Mouse (Mus musculus): ENCODE measurements at regions not wholly inside any gene's neighbourhood (a gene's known extent, or its start where the extent isn't known, plus 50 kb on each side); places are given as distances from the start of the nearest gene placed in this dataset.

DNA sequence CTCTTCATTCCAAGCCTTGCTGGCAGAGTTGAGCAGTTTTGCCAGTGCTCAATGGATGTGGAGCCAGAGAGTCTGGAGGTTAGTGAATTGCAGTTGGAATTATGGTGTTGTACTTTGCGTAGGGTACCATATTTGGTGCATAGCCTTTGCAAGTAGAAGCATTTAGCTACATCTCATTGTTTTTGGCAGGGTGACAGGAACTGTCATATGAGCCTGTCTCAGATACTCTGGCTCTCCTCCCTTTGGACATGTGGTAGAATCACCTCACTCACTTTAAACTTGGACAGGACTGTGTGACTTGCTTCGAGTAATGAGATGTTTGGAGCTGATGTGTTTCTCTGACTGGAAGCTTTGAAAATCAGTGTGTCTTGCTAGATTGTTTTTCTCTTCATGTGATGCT, 110.7 kb upstream of the Cdh6 start:
- 91% methylated on average over 2 of the region's 2 CpGs for WGBS

DNA sequence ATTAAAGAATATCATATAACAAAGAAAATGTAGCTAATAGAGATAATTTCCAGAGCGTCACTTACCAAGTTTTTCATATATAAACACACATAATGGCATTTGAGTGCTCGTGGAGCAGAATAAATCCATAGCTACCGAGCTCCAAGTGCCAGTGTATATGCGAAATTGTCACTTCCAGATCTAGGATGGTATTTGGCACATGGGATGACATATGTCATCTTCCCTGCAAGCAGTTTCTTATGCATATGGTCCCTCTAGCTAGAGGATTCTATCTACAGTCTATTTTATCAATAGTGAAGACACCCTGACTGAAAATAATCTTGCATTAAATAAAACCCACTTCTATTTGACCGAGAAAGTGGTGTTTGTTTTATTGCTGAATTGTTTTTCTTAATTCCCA, 109.6 kb upstream of the Cdh6 start:
- no peaks in the 10 kb centered on the region for H3K36me3 ChIP-seq (replicated peaks)
- H3K27ac ChIP-seq (replicated peaks), result no peak overlapping the region
- no peaks in the 10 kb centered on the region for H3K9me3 ChIP-seq
- H3K4me1 ChIP-seq, result peaks cover 9% of the 10 kb centered on the region
- no peaks in the 10 kb centered on the region for H3K27me3 ChIP-seq (replicated peaks; ENCODE audit: low read depth, poor library complexity, severe bottlenecking)
- H3K4me3 ChIP-seq, result no peak overlapping the region
- DNase-seq (ENCODE audit: low spot score), result no peak
- WGBS, result 89% methylated on average over 5 of the region's 5 CpGs

More for the DNA sequence above, 110.7 kb upstream of the Cdh6 start:
- no peaks in the 10 kb centered on the region for H3K27me3 ChIP-seq (replicated peaks; ENCODE audit: low read depth, poor library complexity, severe bottlenecking)
- H3K9me3 ChIP-seq, result no peaks in the 10 kb centered on the region
- DNase-seq (ENCODE audit: low spot score), result no peak
- no peaks in the 10 kb centered on the region for H3K36me3 ChIP-seq (replicated peaks)
- H3K27ac ChIP-seq (replicated peaks), result no peak overlapping the region
- peaks cover 19% of the 10 kb centered on the region for H3K4me1 ChIP-seq
- no peak overlapping the region for H3K4me3 ChIP-seq

- H3K9me3 ChIP-seq, result no peaks in the 10 kb centered on the region
- no peak overlapping the region for H3K27ac ChIP-seq (replicated peaks)
- no peaks in the 10 kb centered on the region for H3K27me3 ChIP-seq (replicated peaks; ENCODE audit: low read depth, poor library complexity, severe bottlenecking)
- 89% methylated on average over 8 of the region's 8 CpGs for whole genome bisulfite sequencing
- peaks cover 13% of the 10 kb centered on the region for H3K4me1 ChIP-seq
- no peak overlapping the region for H3K4me3 ChIP-seq
- H3K36me3 ChIP-seq (replicated peaks), result no peaks in the 10 kb centered on the region
- no peak for DNase-seq (ENCODE audit: low spot score)
Measured at GRCm38 (mm10) chr15:13276909-13277235, 103.4 kb upstream of the Cdh6 start.

DNA sequence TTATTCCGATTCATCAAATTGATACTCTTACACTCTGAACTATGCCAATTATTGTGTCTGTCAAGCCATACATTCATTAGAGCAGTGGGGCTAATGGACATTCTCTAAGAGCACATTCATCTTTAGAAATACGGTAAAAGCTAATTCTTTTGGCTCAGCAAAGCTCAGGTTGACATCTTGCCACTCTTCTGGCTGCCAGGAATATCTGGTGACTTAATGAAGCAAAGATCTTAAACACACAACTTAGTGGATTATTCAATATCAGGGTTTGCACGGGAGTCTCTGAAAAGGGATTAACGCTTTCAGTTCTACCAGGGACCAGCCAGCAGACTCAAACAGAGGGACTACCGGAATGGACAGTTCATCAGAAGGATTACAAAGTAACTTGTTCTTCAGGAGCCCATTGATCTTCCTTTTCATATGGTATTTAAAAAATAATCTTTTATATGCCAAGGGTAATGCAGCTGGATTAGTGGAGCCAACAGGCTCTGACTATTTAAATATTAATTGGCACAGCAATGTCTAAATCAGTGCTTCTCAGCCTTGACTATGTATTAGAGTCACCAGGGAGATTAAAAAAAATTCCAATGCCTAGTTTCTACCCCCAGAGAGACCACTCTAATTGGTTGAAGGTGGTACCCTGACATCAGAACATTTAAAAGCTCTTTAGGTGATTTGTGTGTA, 102.9 kb upstream of the Cdh6 start:
- no peak for DNase-seq (ENCODE audit: low spot score)
- 69% methylated on average over 5 of the region's 5 CpGs for WGBS
- Histone ChIP-seq H3K4me3 (no peak overlapping the region), H3K27me3 (replicated peaks; ENCODE audit: low read depth, poor library complexity, severe bottlenecking) (no peaks in the 10 kb centered on the region), H3K9me3 (no peaks in the 10 kb centered on the region), H3K4me1 (peaks cover 13% of the 10 kb centered on the region), H3K27ac (replicated peaks) (no peak overlapping the region), H3K36me3 (replicated peaks) (no peaks in the 10 kb centered on the region)

- H3K27me3 ChIP-seq (replicated peaks; ENCODE audit: low read depth, poor library complexity, severe bottlenecking), result no peaks in the 10 kb centered on the region
- no peaks in the 10 kb centered on the region for H3K9me3 ChIP-seq
- H3K27ac ChIP-seq (replicated peaks), result no peak overlapping the region
- WGBS, result 28% methylated on average over 5 of the region's 5 CpGs
- peaks cover 13% of the 10 kb centered on the region for H3K4me1 ChIP-seq
- no peak for DNase-seq (ENCODE audit: low spot score)
- no peaks in the 10 kb centered on the region for H3K36me3 ChIP-seq (replicated peaks)
- no peak overlapping the region for H3K4me3 ChIP-seq
Measured at GRCm38 (mm10) chr15:13275326-13275725, 101.9 kb upstream of the Cdh6 start.

GRCm38 (mm10) chr15:13274366-13275067, 101.0 kb upstream of the Cdh6 start:
- Histone ChIP-seq H3K9me3 (no peaks in the 10 kb centered on the region), H3K27ac (replicated peaks) (no peak overlapping the region), H3K36me3 (replicated peaks) (no peaks in the 10 kb centered on the region), H3K27me3 (replicated peaks; ENCODE audit: low read depth, poor library complexity, severe bottlenecking) (no peaks in the 10 kb centered on the region), H3K4me3 (no peak overlapping the region), H3K4me1 (peaks cover 13% of the 10 kb centered on the region)
- 89% methylated on average over 5 of the region's 5 CpGs for WGBS
- no peak for DNase-seq (ENCODE audit: low spot score)

DNA sequence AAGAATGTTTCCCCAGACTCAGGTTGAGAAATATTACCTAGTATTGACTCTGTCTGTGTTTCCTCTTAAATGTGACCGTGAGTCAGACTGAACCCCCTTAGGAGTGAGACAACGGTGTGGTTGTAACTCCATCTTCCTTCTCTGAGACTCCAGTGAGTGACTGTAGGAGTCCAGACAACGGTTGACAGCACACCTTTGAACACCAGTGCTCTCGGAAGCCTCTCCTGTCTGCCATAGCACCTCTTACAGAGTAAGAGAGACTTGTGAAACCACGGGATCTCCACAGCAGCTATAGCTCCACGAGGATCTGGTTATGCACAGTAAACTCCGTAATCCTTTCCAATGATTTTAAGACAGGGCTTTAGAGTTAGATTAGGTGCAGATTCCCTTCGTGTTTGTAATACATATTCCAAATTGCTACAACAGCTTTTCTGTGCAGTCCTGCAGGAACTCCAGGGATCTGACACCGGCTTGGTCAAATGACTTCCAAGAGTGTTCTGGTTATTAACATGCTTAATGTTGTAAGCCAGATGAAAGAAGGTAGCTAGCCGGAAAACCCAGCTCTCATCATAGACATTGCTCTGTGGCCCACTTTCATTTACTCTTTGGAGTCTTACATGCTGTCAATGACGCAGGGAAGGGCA, 72.7 kb upstream of the Cdh6 start:
- Histone ChIP-seq H3K4me3 (no peak overlapping the region), H3K27ac (replicated peaks) (no peak overlapping the region), H3K4me1 (peaks cover 10% of the 10 kb centered on the region), H3K27me3 (replicated peaks; ENCODE audit: low read depth, poor library complexity, severe bottlenecking) (no peaks in the 10 kb centered on the region), H3K9me3 (no peaks in the 10 kb centered on the region), H3K36me3 (replicated peaks) (no peaks in the 10 kb centered on the region)
- no peak for DNase-seq (ENCODE audit: low spot score)
- 91% methylated on average over 11 of the region's 11 CpGs for WGBS

DNA sequence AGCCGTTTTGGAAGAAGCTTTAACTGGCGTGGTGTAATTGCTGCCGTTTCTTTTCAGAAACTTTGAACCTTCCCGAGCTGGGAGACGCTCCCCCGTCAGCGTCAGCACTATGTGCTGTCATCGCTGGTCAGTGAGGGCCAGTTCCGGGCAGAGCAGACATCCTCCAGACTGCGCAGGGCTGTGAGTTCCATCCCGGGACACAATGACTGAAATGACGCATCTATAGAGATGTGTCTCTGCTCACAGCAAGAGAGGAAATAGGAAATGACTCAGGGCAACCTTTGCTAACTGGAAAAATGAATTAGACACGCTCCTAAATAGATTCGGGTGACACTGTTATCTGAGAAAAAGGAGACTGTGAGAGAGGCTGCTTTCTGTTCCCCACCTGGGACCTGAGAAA, 70.8 kb upstream of the Cdh6 start:
- DNase-seq (ENCODE audit: low spot score), result peak; percentile 38
- Histone ChIP-seq H3K4me3 (peak overlapping the region; percentile 40; the same call in 1 of the 2 replicates), H3K4me1 (peaks cover 10% of the 10 kb centered on the region), H3K36me3 (replicated peaks) (no peaks in the 10 kb centered on the region), H3K27me3 (replicated peaks; ENCODE audit: low read depth, poor library complexity, severe bottlenecking) (no peaks in the 10 kb centered on the region), H3K27ac (replicated peaks) (no peak overlapping the region), H3K9me3 (no peaks in the 10 kb centered on the region)
- 24% methylated on average over 14 of the region's 14 CpGs for WGBS

GRCm38 (mm10) chr15:13243561-13243960, 70.1 kb upstream of the Cdh6 start:
- Histone ChIP-seq H3K27me3 (replicated peaks; ENCODE audit: low read depth, poor library complexity, severe bottlenecking) (no peaks in the 10 kb centered on the region), H3K27ac (replicated peaks) (no peak overlapping the region), H3K4me3 (no peak overlapping the region), H3K9me3 (no peaks in the 10 kb centered on the region), H3K36me3 (replicated peaks) (no peaks in the 10 kb centered on the region), H3K4me1 (peaks cover 10% of the 10 kb centered on the region)
- 60% methylated on average over 4 of the region's 4 CpGs for WGBS
- DNase-seq (ENCODE audit: low spot score), result no peak

DNA sequence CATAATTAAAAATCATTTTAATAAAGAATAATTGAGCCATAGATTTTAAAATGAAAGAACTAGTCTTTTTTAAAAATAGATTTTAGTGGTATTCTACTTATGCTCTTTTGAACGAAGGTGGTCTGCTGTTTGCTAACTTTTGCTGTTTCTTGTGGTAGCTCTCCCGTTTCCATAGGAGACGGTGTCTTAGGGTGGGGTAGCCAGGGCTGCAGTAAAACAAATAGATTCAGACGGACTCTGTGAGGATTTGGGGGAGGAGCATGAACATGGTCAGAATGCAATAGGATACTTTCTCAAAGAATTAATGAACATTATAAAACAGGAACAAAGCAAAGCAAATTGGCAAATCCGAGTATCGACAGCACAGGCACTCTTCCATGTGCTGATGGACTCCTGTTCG, 67.5 kb upstream of the Cdh6 start:
- no peaks in the 10 kb centered on the region for H3K36me3 ChIP-seq (replicated peaks)
- WGBS, result 83% methylated on average over 7 of the region's 7 CpGs
- H3K4me1 ChIP-seq, result peaks cover 10% of the 10 kb centered on the region
- H3K27ac ChIP-seq (replicated peaks), result no peak overlapping the region
- H3K9me3 ChIP-seq, result no peaks in the 10 kb centered on the region
- no peaks in the 10 kb centered on the region for H3K27me3 ChIP-seq (replicated peaks; ENCODE audit: low read depth, poor library complexity, severe bottlenecking)
- H3K4me3 ChIP-seq, result no peak overlapping the region
- DNase-seq (ENCODE audit: low spot score), result no peak

GRCm38 (mm10) chr15:13236869-13237507, 63.5 kb upstream of the Cdh6 start:
- H3K27me3 ChIP-seq (replicated peaks; ENCODE audit: low read depth, poor library complexity, severe bottlenecking), result no peaks in the 10 kb centered on the region
- H3K4me3 ChIP-seq, result no peak overlapping the region
- no peaks in the 10 kb centered on the region for H3K36me3 ChIP-seq (replicated peaks)
- H3K9me3 ChIP-seq, result no peaks in the 10 kb centered on the region
- WGBS, result 89% methylated on average over 8 of the region's 8 CpGs
- no peak overlapping the region for H3K27ac ChIP-seq (replicated peaks)
- DNase-seq (ENCODE audit: low spot score), result no peak
- peaks cover 2% of the 10 kb centered on the region for H3K4me1 ChIP-seq

- Histone ChIP-seq H3K4me1 (peaks cover 11% of the 10 kb centered on the region), H3K9me3 (no peaks in the 10 kb centered on the region), H3K4me3 (no peak overlapping the region), H3K27ac (replicated peaks) (no peak overlapping the region), H3K36me3 (replicated peaks) (no peaks in the 10 kb centered on the region), H3K27me3 (replicated peaks; ENCODE audit: low read depth, poor library complexity, severe bottlenecking) (no peaks in the 10 kb centered on the region)
- DNase-seq (ENCODE audit: low spot score), result peak; percentile 33
- 86% methylated on average over 5 of the region's 5 CpGs for WGBS
Measured at GRCm38 (mm10) chr15:13232567-13233259, 59.2 kb upstream of the Cdh6 start.
